Mouse (Mus musculus) 3134 (cell line): ENCODE measurements around the gene Irx4.

ENCODE experiments used
- DNase-seq: peaks from one replicate; pipeline ENCODE4 v3.0.0-alpha.2; 2011; ENCODE audit warnings: low spot score; ENCODE audit not compliant: insufficient read length; ENCODE audit errors: extremely low read depth

Irx4 gene

GRCm38 (mm10) chr13:73260354-73261035 is at the start of gene Irx4:
Gene Irx4 (plus strand): TSS chr13:73260479.
- DNase-seq: no peak

GRCm38 (mm10) chr13:73214301-73214700 is 46.0 kb upstream of the Irx4 start:
- no peak for DNase-seq

GRCm38 (mm10) chr13:73236461-73236860 is 23.8 kb upstream of the Irx4 start:
- DNase-seq: no peak

GRCm38 (mm10) chr13:73239191-73239746 is 21.0 kb upstream of the Irx4 start:
- DNase-seq: no peak

- DNase-seq: no peak
These were observed 17.7 kb upstream of the Irx4 start for GRCm38 (mm10) chr13:73242556-73242955.

- DNase-seq: no peak
These were observed 13.3 kb upstream of the Irx4 start for GRCm38 (mm10) chr13:73246961-73247360.

- no peak for DNase-seq
These were observed 9.1 kb upstream of the Irx4 start for GRCm38 (mm10) chr13:73251222-73251621.

- DNase-seq: no peak
These were observed 8.3 kb upstream of the Irx4 start for GRCm38 (mm10) chr13:73252022-73252421.

- DNase-seq: no peak
These were observed 1.9 kb upstream of the Irx4 start for GRCm38 (mm10) chr13:73258415-73258814.

- no peak for DNase-seq
These were observed 514 bp upstream of the Irx4 start for GRCm38 (mm10) chr13:73259577-73260353.

GRCm38 (mm10) chr13:73261036-73261730 is 904 bp downstream of the Irx4 start:
- no peak for DNase-seq

GRCm38 (mm10) chr13:73261881-73262280 is 1.6 kb downstream of the Irx4 start:
- DNase-seq: no peak

GRCm38 (mm10) chr13:73262336-73263127 is 2.3 kb downstream of the Irx4 start:
- DNase-seq: no peak

GRCm38 (mm10) chr13:73263128-73263971 is 3.1 kb downstream of the Irx4 start:
- DNase-seq: no peak

- no peak for DNase-seq
These were observed 4.0 kb downstream of the Irx4 start for GRCm38 (mm10) chr13:73264166-73264735.

- no peak for DNase-seq
These were observed 4.6 kb downstream of the Irx4 start for GRCm38 (mm10) chr13:73264831-73265230.

GRCm38 (mm10) chr13:73265442-73265841 is 5.2 kb downstream of the Irx4 start:
- DNase-seq: no peak

- DNase-seq: no peak
These were observed 7.3 kb downstream of the Irx4 start for GRCm38 (mm10) chr13:73267551-73267950.

GRCm38 (mm10) chr13:73268702-73269101 is 8.4 kb downstream of the Irx4 start:
- no peak for DNase-seq
